Mouse (Mus musculus): ENCODE measurements at regions not wholly inside any gene's neighbourhood (a gene's known extent, or its start where the extent isn't known, plus 50 kb on each side); places are given as distances from the start of the nearest gene placed in this dataset.
A peak's percentile ranks its signal among the peaks of the same experiment; 100 is the strongest.

- no peak for DNase-seq
These were observed 192.9 kb upstream of the Usp24 start for GRCm38 (mm10) chr4:106123038-106123654.

GRCm38 (mm10) chr4:106127199-106127598 lies 188.8 kb upstream of the Usp24 start:
- DNase-seq = no peak

- DNase-seq = no peak
These were observed 188.4 kb upstream of the Usp24 start for GRCm38 (mm10) chr4:106127641-106128040.

- no peak for DNase-seq
These were observed 186.7 kb upstream of the Usp24 start for GRCm38 (mm10) chr4:106129327-106129726.

- no peak for DNase-seq
These were observed 186.2 kb upstream of the Usp24 start for GRCm38 (mm10) chr4:106129803-106130202.

GRCm38 (mm10) chr4:106133746-106134730 lies 182.0 kb upstream of the Usp24 start:
- no peak for DNase-seq

GRCm38 (mm10) chr4:106142741-106143140 lies 173.3 kb upstream of the Usp24 start:
- no peak for DNase-seq

- DNase-seq = no peak
These were observed 171.5 kb upstream of the Usp24 start for GRCm38 (mm10) chr4:106144351-106145116.

- DNase-seq = peak; percentile 25
These were observed 169.0 kb upstream of the Usp24 start for GRCm38 (mm10) chr4:106146919-106147460.

- DNase-seq = no peak
These were observed 167.1 kb upstream of the Usp24 start for GRCm38 (mm10) chr4:106148866-106149265.

- no peak for DNase-seq
These were observed 166.5 kb upstream of the Usp24 start for GRCm38 (mm10) chr4:106149471-106150048.

GRCm38 (mm10) chr4:106150775-106151174 lies 165.2 kb upstream of the Usp24 start:
- DNase-seq = no peak

- DNase-seq = no peak
These were observed 158.4 kb upstream of the Usp24 start for GRCm38 (mm10) chr4:106157451-106158179.

- no peak for DNase-seq
These were observed 154.4 kb upstream of the Usp24 start for GRCm38 (mm10) chr4:106161592-106161991.

GRCm38 (mm10) chr4:106162551-106162950 lies 153.5 kb upstream of the Usp24 start:
- no peak for DNase-seq

GRCm38 (mm10) chr4:106163220-106163619 lies 152.8 kb upstream of the Usp24 start:
- no peak for DNase-seq

- no peak for DNase-seq
These were observed 148.3 kb upstream of the Usp24 start for GRCm38 (mm10) chr4:106167716-106168115.

GRCm38 (mm10) chr4:106168741-106169140 lies 147.3 kb upstream of the Usp24 start:
- no peak for DNase-seq

GRCm38 (mm10) chr4:106169466-106169865 lies 146.5 kb upstream of the Usp24 start:
- DNase-seq = no peak

- no peak for DNase-seq
These were observed 145.3 kb upstream of the Usp24 start for GRCm38 (mm10) chr4:106170731-106171130.

- no peak for DNase-seq
These were observed 140.7 kb upstream of the Usp24 start for GRCm38 (mm10) chr4:106175352-106175751.
